Mouse (Mus musculus) intestine, embryonic 14.5 days (tissue): Measurements from ENCODE around the gene Ehmt2. TPM values are rescaled to one million over a fixed set of nuclear protein-coding genes. Genes with fewer than 3 reads are reported as not detected.

ENCODE experiments used
- ATAC-seq: fragments of 200-750 bp; cut with Nextera tagmentation; replicated peaks from 2 replicates; pipeline ENCODE4 v1.8.0; 2017; ENCODE audit warnings: low read depth, moderate number of reproducible peaks, moderate TSS enrichment, moderate library complexity; ENCODE audit not compliant: low FRiP score, low TSS enrichment
- DNase-seq: peaks from one replicate; pipeline ENCODE4 v3.0.0-alpha.2; 2018; ENCODE audit warnings: low spot score
- H3K27ac ChIP-seq: fragments of 300-500 bp; sonication (generic); 2 replicates; pipeline ENCODE4 v1.5.1; 2014; ENCODE audit warnings: low read depth, mild to moderate bottlenecking, control low read depth
- H3K27me3 ChIP-seq: fragments of 300-500 bp; sonication (generic); replicated peaks from 2 replicates; pipeline ENCODE4 v1.6.1; 2014; ENCODE audit warnings: low read length, control low read depth; ENCODE audit not compliant: control insufficient read depth, insufficient read depth
- H3K36me3 ChIP-seq: fragments of 300-500 bp; sonication (generic); 2 replicates; pipeline ENCODE4 v1.6.1; 2014; ENCODE audit warnings: low read length, control low read depth; ENCODE audit not compliant: control insufficient read depth, insufficient read depth
- H3K4me1 ChIP-seq: fragments of 300-500 bp; sonication (generic); replicated peaks from 2 replicates; pipeline ENCODE4 v1.6.1; 2014; ENCODE audit warnings: low read length, control low read depth, mixed read lengths; ENCODE audit not compliant: control insufficient read depth, insufficient read depth
- H3K4me2 ChIP-seq: fragments of 300-500 bp; sonication (generic); 2 replicates; pipeline ENCODE4 v1.6.1; 2014; ENCODE audit warnings: low read length
- H3K4me3 ChIP-seq: fragments of 300-500 bp; sonication (generic); 2 replicates; pipeline ENCODE4 v1.5.1; 2014; ENCODE audit warnings: low read depth, low read length, control low read depth, mixed read lengths
- H3K9ac ChIP-seq: fragments of 300-500 bp; sonication (generic); 2 replicates; pipeline ENCODE4 v1.6.1; 2014; ENCODE audit warnings: mild to moderate bottlenecking, low read length
- H3K9me3 ChIP-seq: fragments of 300-500 bp; sonication (generic); 2 replicates; pipeline ENCODE4 v1.6.1; 2016; ENCODE audit warnings: low read length, control low read depth; ENCODE audit not compliant: control insufficient read depth
- WGBS: fragments of 180-500 bp; shearing (Covaris S2); extraction: QIAGEN DNeasy Blood & Tissue Kit; methylation state at CpG from one replicate; pipeline ENCODE4 v1.1.7; 2014; 5-methylcytosine and 5-hydroxymethylcytosine counted together
- polyA plus RNA-seq: library from polyadenylated mRNA; unstranded; fragments of >200 nt; fragmentation: Nextera tagmentation; extraction: Ambion mirVana; gene quantifications from 2 replicates; pipeline ENCODE4 v1.2.1, GENCODE M21; 2014

Gene Ehmt2
- polyA plus RNA-seq, result 73.4 and 75.2 TPM in 2 replicates

- peaks cover 24% of the 10 kb centered on the region for H3K36me3 ChIP-seq
- no peaks in the 10 kb centered on the region for H3K9me3 ChIP-seq
- DNase-seq (peak; percentile 93), ATAC-seq (peak; percentile 54)
- WGBS, result under 1% methylated on average over 32 of the region's 44 CpGs
- H3K4me3 ChIP-seq, result peak within 1 kb of the TSS; percentile 95
- H3K27ac ChIP-seq, result peak within 1 kb of the TSS; percentile 93
- peak within 1 kb of the TSS; percentile 83 for H3K4me2 ChIP-seq
- peak within 1 kb of the TSS; percentile 92 for H3K9ac ChIP-seq
- H3K27me3 ChIP-seq, result no peaks in the 10 kb centered on the region
- peaks cover 20% of the 10 kb centered on the region for H3K4me1 ChIP-seq
Measured at GRCm38 (mm10) chr17:34898160-34898586, at the start of gene Ehmt2, which contains the start of gene C2. TSS of gene Ehmt2 (plus strand) at chr17:34898469. TSS of gene C2 (minus strand) at chr17:34898265.

GRCm38 (mm10) chr17:34849722-34850516 lies 48.4 kb upstream of the Ehmt2 start, which contains the start of the genes Skiv2l and Nelfe:
TSS of gene Skiv2l (minus strand) at chr17:34850210.
TSS of gene Nelfe (plus strand) at chr17:34850391.
- no peaks in the 10 kb centered on the region for H3K27me3 ChIP-seq
- under 1% methylated on average over 65 of the region's 65 CpGs for WGBS
- H3K27ac ChIP-seq, result peak within 1 kb of the TSS; percentile 60
- ATAC-seq, result peak; percentile 97
- H3K4me3 ChIP-seq, result peak within 1 kb of the TSS; percentile 88
- peak; percentile 97 for DNase-seq
- H3K9me3 ChIP-seq, result no peaks in the 10 kb centered on the region
- peaks cover 10% of the 10 kb centered on the region for H3K4me1 ChIP-seq
- peak within 1 kb of the TSS; percentile 79 for H3K4me2 ChIP-seq
- peak within 1 kb of the TSS; percentile 73 for H3K9ac ChIP-seq
- H3K36me3 ChIP-seq, result peaks cover 64% of the 10 kb centered on the region

- H3K4me3 ChIP-seq, result peak overlapping the region; percentile 88
- no peaks in the 10 kb centered on the region for H3K9me3 ChIP-seq
- WGBS, result 1% methylated on average over 25 of the region's 25 CpGs
- peaks cover 10% of the 10 kb centered on the region for H3K4me1 ChIP-seq
- H3K27me3 ChIP-seq, result no peaks in the 10 kb centered on the region
- DNase-seq (no peak), ATAC-seq (no peak)
- H3K27ac ChIP-seq, result peak overlapping the region; percentile 60
- peaks cover 64% of the 10 kb centered on the region for H3K36me3 ChIP-seq
- peak overlapping the region; percentile 74 for H3K4me2 ChIP-seq
- H3K9ac ChIP-seq, result peak overlapping the region; percentile 73
Measured at GRCm38 (mm10) chr17:34850517-34851125, 47.6 kb upstream of the Ehmt2 start.

- DNase-seq, result no peak
- ATAC-seq, result no peak
- Histone ChIP-seq H3K4me3 (no peak overlapping the region), H3K36me3 (peaks cover 58% of the 10 kb centered on the region), H3K4me1 (peaks cover 10% of the 10 kb centered on the region), H3K27me3 (no peaks in the 10 kb centered on the region), H3K9me3 (no peaks in the 10 kb centered on the region), H3K4me2 (no peak overlapping the region), H3K9ac (no peak overlapping the region), H3K27ac (no peak overlapping the region)
- 79% methylated on average over 8 of the region's 8 CpGs for WGBS
Measured at GRCm38 (mm10) chr17:34853511-34853910, 44.8 kb upstream of the Ehmt2 start.

- DNase-seq, result no peak
- WGBS, result 74% methylated on average over 3 of the region's 3 CpGs
- ATAC-seq, result no peak
- no peak overlapping the region for H3K27ac ChIP-seq
- H3K4me2 ChIP-seq, result no peak overlapping the region
- no peaks in the 10 kb centered on the region for H3K9me3 ChIP-seq
- no peak overlapping the region for H3K9ac ChIP-seq
- no peaks in the 10 kb centered on the region for H3K27me3 ChIP-seq
- H3K36me3 ChIP-seq, result peaks cover 63% of the 10 kb centered on the region
- H3K4me3 ChIP-seq, result no peak overlapping the region
- peaks cover 8% of the 10 kb centered on the region for H3K4me1 ChIP-seq
Measured at GRCm38 (mm10) chr17:34854761-34855160, 43.5 kb upstream of the Ehmt2 start.

- DNase-seq (peak; percentile 75), ATAC-seq (peak; percentile 29; the same call in 1 of the 2 replicates)
- H3K27me3 ChIP-seq, result no peaks in the 10 kb centered on the region
- no peak overlapping the region for H3K9ac ChIP-seq
- no peak overlapping the region for H3K4me3 ChIP-seq
- WGBS, result 37% methylated on average over 3 of the region's 3 CpGs
- H3K9me3 ChIP-seq, result no peaks in the 10 kb centered on the region
- peaks cover 63% of the 10 kb centered on the region for H3K36me3 ChIP-seq
- peaks cover 7% of the 10 kb centered on the region for H3K4me1 ChIP-seq
- H3K4me2 ChIP-seq, result no peak overlapping the region
- no peak overlapping the region for H3K27ac ChIP-seq
Measured at GRCm38 (mm10) chr17:34855825-34856224, 42.4 kb upstream of the Ehmt2 start.

GRCm38 (mm10) chr17:34858670-34859069 lies 39.6 kb upstream of the Ehmt2 start:
- 81% methylated on average over 4 of the region's 4 CpGs for WGBS
- Histone ChIP-seq H3K36me3 (peaks cover 44% of the 10 kb centered on the region), H3K9ac (no peak overlapping the region), H3K4me3 (no peak overlapping the region), H3K27ac (no peak overlapping the region), H3K9me3 (no peaks in the 10 kb centered on the region), H3K27me3 (no peaks in the 10 kb centered on the region), H3K4me1 (peaks cover 5% of the 10 kb centered on the region; the same call in 1 of the 2 replicates), H3K4me2 (no peak overlapping the region)
- ATAC-seq (no peak), DNase-seq (no peak)

- H3K9me3 ChIP-seq, result no peaks in the 10 kb centered on the region
- ATAC-seq, result no peak
- DNase-seq, result no peak
- peaks cover 5% of the 10 kb centered on the region; the same call in 1 of the 2 replicates for H3K4me1 ChIP-seq
- H3K27me3 ChIP-seq, result no peaks in the 10 kb centered on the region
- H3K36me3 ChIP-seq, result peaks cover 26% of the 10 kb centered on the region
- no peak overlapping the region for H3K4me3 ChIP-seq
- no peak overlapping the region for H3K9ac ChIP-seq
- no peak overlapping the region for H3K4me2 ChIP-seq
- H3K27ac ChIP-seq, result no peak overlapping the region
- 84% methylated on average over 9 of the region's 9 CpGs for WGBS
Measured at GRCm38 (mm10) chr17:34860514-34860913, 37.8 kb upstream of the Ehmt2 start.
